Mouse (Mus musculus) B cell, adult 67 days (primary cell): ENCODE results near the gene 9930104L06Rik. TPM values are rescaled to one million over a fixed set of nuclear protein-coding genes. Genes with fewer than 3 reads are reported as not detected.

Experiments used
- total RNA-seq, 2 experiments: library from RNA; stranded (reverse); gene quantifications; 4 replicates each; pipeline ENCODE4 v1.2.4; 2023

9930104L06Rik gene
- total RNA-seq, result 10 to 100 TPM; 20.7 to 29.8 TPM

DNA sequence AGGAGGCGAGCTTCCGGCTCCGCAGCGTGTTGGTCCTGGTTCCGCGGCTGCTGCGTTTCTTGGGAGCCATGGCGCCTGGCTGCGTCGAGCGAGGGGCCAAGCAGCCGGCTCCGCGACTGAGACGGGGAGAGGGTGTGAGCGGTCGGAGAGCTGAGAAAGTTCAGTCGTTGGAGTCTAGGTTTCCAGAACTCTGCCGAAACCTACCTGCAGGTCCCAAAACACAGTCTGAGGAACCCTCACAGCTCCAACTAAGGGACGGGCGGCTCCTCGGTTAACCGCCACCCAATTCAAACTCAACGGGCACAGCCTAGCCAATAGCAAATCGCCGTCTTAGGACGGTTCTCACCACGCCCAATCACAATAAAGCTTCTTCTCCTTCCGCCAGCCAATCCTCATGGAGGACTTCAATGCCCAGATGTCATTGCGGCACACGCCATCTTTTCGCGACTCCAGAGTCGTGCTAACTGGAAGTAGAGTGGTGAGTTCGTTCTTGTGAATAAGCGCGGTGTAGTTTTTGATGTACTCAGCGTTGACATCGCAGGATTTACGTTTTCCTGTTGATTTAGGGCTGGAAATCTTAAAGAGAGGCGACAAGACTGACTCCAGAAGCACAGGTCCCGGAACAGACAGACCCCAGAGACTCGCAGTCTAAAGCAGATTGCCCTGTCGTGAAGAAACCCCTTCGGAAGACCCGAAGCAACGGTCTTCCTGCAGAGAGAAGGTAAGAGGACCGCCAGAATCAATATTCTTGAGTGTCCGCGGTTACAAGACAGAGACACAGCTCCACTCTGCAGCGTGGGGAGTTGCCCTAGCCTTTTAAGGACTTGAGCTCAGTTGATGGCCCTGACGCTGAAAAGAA, at the start of gene 9930104L06Rik:
Gene 9930104L06Rik (plus strand): TSS at position 436 of the 859 bp plus-strand sequence.

GRCm38 (mm10) chr4:124939211-124939610, 2.4 kb downstream of the 9930104L06Rik start, which contains the start of gene Cdca8:
Gene Cdca8, minus strand, starts transcription at chr4:124939311.

GRCm38 (mm10) chr4:124985671-124986602, 49.1 kb downstream of the 9930104L06Rik start, which contains the start of gene Rspo1:
Gene Rspo1, plus strand, starts transcription at chr4:124986430.

Other genes starting within 250 kb of the 9930104L06Rik start
- 10 to 100 TPM; 24.6 to 25.7 TPM for gene Utp11, start 243.4 kb upstream of the 9930104L06Rik start, total RNA-seq
- 10 to 100 TPM; 16.2 to 16.3 TPM for gene Fhl3, start 236.3 kb upstream of the 9930104L06Rik start, total RNA-seq
- gene Sf3a3, start 222.3 kb upstream of the 9930104L06Rik start, total RNA-seq, result 10 to 100 TPM; 58.4 to 64.6 TPM
- 10 to 100 TPM; 35.4 to 41.1 TPM for gene Inpp5b, start 195.2 kb upstream of the 9930104L06Rik start, total RNA-seq
- gene Mtf1, start 134.9 kb upstream of the 9930104L06Rik start, total RNA-seq, result 10 to 100 TPM; 41.4 to 41.7 TPM
- 100 to 1,000 TPM; 123 to 124 TPM for gene Yrdc, start 86.4 kb upstream of the 9930104L06Rik start, total RNA-seq
- gene 1110065P20Rik, start 85.9 kb upstream of the 9930104L06Rik start, total RNA-seq, result 10 to 100 TPM; 14.8 to 15.2 TPM
- gene Maneal, start 74.9 kb upstream of the 9930104L06Rik start, total RNA-seq, result 1 to 10 TPM in 1 of 2 experiments, under 1 TPM in 1; 0.47 to 1.1 TPM
- gene Epha10, start 56.1 kb upstream of the 9930104L06Rik start, total RNA-seq, result not detected
- gene Cdca8, start 2.3 kb downstream of the 9930104L06Rik start, total RNA-seq, result 1 to 10 TPM; 3.3 to 5.9 TPM
- gene Rspo1, start 49.4 kb downstream of the 9930104L06Rik start, total RNA-seq, result not detected
- gene Gnl2, start 79.5 kb downstream of the 9930104L06Rik start, total RNA-seq, result 10 to 100 TPM; 80.5 to 88.2 TPM
- not detected for gene Dnali1, start 128.7 kb downstream of the 9930104L06Rik start, total RNA-seq
- 10 to 100 TPM; 29.6 to 42.9 TPM for gene Snip1, start 129.6 kb downstream of the 9930104L06Rik start, total RNA-seq
- 10 to 100 TPM; 49.7 to 59.8 TPM for gene Meaf6, start 148.1 kb downstream of the 9930104L06Rik start, total RNA-seq
- 100 to 1,000 TPM; 296 to 321 TPM for gene Zc3h12a, start 190.8 kb downstream of the 9930104L06Rik start, total RNA-seq